Mouse (Mus musculus): ENCODE measurements around the gene Cdc25b. TPM values are rescaled to one million over a fixed set of nuclear protein-coding genes. Genes with fewer than 3 reads are reported as not detected.
"Not testable (repeated sequence)": the region's sequence is repeated elsewhere in the genome, so short reads cannot be mapped to it uniquely, and the experiment has no call there.

The Cdc25b gene
- total RNA-seq, 2 experiments from 2014 or later: 25.1 to 30.1 TPM

DNA sequence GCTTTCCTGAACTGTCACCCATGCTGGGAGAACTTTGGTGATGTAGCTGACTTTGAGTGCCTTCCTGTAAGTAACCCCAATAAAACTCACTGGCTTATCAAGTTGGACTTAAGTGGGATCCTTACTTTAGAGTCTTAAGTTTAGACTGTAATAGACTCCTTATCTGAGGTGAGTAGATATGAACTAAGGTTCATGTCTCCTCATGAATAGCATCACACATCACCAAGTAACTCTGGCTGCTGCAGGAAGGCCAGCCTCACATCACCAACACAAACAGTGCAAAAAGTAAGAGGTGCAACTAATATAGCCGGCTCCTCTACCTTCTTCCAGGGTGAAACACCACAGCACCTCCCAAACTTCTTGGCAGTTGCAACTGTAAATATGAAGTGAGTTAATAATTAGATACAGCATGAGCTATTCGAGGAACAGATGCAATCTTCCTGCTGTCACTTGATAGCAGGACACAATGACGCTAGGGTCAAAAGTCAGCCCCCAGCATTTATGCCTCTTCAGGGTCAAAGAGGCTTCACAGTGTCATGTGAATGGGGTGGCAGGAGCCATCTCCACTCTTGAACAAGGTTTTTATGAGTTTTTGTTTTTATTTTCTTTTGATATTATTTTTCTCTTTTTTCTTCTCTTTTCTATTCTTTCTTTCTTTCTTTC, 35.2 kb downstream of the Cdc25b start:
- intact Hi-C loops (cut with DNase I): no loop called here
- DNase-seq: no peak

DNA sequence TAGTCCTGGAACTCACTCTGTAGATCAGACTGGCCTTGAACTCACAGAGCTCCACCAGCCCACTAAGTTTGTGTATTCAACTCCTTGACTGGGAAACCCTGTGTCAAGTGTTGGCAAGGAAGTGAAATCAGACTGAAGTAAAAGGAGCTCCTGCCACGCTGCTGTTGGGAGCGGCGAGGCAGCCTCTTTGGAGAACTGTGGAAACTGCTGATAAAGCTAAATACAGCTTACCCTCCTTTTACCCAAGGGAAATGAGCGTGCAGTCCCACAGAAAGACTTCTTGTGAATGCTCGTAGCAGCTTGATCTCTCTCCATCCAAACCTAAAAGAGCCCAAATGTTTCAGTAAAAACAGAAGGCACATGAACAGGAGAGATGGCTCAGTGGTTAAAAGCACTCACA, 35.8 kb downstream of the Cdc25b start:
- DNase-seq: no peak
- intact Hi-C loops (cut with DNase I): no loop called here

DNA sequence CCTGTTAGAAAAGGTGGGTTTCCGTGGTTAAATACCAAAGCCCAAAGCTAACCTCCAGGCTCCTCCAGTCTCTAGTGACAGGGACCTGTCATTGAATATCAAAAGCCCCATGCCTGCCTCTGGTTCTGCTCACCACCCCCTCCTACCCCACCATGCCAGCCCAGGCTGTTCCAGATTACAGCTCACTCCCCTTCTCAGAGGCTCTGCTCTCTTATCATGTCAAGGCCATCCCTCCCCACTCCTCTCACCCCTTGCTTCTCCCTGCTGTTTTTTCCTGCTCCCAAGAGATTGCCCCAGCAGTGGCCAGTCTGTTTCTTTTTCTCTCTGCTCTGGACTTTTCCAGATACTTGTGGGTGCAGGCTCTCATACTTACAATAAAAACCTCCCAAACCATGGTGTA, 36.8 kb downstream of the Cdc25b start:
- DNase-seq: no peak
- intact Hi-C loops (cut with DNase I): no loop called here

GRCm38 (mm10) chr2:131225178-131225577, 38.4 kb downstream of the Cdc25b start:
- intact Hi-C loops (cut with DNase I): no loop called here
- no peak for DNase-seq

DNA sequence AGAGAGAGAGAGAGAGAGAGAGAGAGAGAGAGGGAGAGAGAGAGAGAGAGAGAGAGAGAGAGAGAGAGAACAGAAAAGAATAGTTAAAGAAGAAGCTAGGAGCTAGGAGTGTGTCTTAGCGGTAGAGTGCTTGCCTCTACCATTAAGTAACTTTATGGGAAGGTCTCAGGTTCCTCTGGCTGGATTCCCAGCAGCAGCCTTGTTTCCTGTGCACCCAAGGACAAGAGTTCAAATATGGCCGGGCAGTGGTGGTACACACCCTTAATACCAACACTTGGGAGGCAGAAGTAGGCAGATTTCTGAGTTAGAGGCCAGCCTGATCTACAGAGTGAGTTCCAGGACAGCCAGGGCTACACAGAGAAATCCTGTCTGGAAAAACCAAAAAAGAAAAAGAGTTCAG, 39.9 kb downstream of the Cdc25b start:
- DNase-seq; intact Hi-C loops (cut with DNase I): not testable (repeated sequence)

DNA sequence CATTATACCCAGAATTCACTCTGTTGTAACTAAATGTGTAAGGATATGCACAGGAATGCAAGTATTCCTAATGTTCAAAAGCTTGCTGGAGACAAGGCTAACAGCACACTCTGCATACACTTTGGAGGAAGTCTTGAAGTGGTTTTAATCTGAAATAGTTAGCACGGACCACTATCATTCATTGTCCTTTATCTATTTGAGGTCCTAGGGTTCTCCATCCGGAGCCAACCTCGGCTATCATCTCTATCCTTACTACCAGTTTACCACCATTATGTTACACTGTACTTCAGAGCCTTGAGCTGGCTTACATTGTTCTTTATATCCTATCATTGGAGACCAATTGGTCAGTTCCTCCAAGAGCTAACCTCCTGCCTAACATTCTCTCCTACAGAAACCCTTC, 40.5 kb downstream of the Cdc25b start:
- no peak for DNase-seq
- intact Hi-C loops (cut with DNase I): no loop called here

DNA sequence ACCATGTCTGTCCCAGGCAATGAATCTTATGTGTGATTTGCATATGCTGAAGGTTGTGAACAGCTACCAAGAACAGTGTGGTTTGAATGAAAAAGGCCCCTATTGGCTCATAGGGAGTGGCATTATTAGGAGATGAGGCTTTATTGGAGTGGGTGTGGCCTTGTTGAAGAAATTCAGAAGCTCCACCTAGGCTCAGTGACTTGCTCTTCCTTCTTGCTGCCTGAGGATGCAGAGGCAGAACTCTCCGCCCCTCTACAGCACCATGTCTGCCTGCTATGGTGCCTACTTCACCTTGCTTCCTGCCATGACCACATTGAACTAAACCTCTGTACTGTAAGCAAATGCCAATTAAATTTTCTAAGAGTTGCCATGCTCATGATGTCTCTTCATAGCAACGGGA, 45.8 kb downstream of the Cdc25b start:
- no peak for DNase-seq
- intact Hi-C loops (cut with DNase I): no loop called here

GRCm38 (mm10) chr2:131233307-131234126, 46.8 kb downstream of the Cdc25b start, which contains the start of gene Mavs:
Gene Mavs (plus strand): TSS chr2:131234063.
- intact Hi-C loops (cut with DNase I): no loop called here
- peak; percentile 96 for DNase-seq

GRCm38 (mm10) chr2:131234127-131234650, 47.4 kb downstream of the Cdc25b start:
- intact Hi-C loops (cut with DNase I): no loop called here

GRCm38 (mm10) chr2:131234970-131235635, 48.4 kb downstream of the Cdc25b start:
- no peak for DNase-seq
- intact Hi-C loops (cut with DNase I): no loop called here

More at GRCm38 (mm10) chr2:131234127-131234650, 47.4 kb downstream of the Cdc25b start:
- peak; percentile 15 for DNase-seq

GRCm38 (mm10) chr2:131242180-131242579, 55.4 kb downstream of the Cdc25b start:
- DNase-seq: no peak
- intact Hi-C loops (cut with DNase I): no loop called here

DNA sequence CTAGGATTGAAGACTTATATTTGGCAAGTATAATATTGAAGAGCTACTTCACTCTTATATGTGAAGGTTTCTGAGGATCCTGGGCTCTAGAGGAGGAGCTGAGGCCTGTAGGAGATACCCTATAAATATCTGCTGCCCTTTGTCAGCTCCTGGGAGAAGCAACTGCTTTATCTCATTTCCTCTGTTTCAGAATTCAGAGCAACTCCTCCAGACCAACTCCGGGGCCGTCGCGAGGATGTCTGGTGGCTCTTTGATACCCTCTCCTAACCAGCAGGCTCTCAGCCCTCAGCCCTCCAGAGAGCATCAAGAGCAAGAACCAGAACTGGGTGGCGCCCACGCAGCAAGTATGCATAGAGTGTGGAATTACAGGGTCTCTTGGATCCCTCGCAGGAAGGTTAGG, 56.2 kb downstream of the Cdc25b start:
- intact Hi-C loops (cut with DNase I): no loop called here

More for the DNA sequence above, 56.2 kb downstream of the Cdc25b start:
- no peak for DNase-seq

Other genes starting within 250 kb of the Cdc25b start
- 10 to 100 TPM; 23.5 to 23.6 TPM for gene Gfra4, start 143.9 kb upstream of the Cdc25b start, total RNA-seq (2021)
- 1 to 10 TPM; 1.0 to 1.4 TPM for gene Adam33, start 123.1 kb upstream of the Cdc25b start, total RNA-seq (2021)
- gene Siglec1, start 100.2 kb upstream of the Cdc25b start, total RNA-seq (2021): under 1 TPM; 0.56 to 0.85 TPM
- gene Hspa12b, start 59.7 kb upstream of the Cdc25b start, total RNA-seq (2021): 1 to 10 TPM; 9.0 to 9.7 TPM
- gene Gm11037, start 53.5 kb upstream of the Cdc25b start, total RNA-seq (2021): not detected
- gene 1700037H04Rik, start 26.9 kb upstream of the Cdc25b start, total RNA-seq (2021): 10 to 100 TPM; 57.3 to 59.2 TPM
- gene Cenpb, start 6.9 kb upstream of the Cdc25b start, total RNA-seq (2021): 100 to 1,000 TPM; 103 to 108 TPM
- gene Spef1, start 333 bp downstream of the Cdc25b start, total RNA-seq (2021): 10 to 100 TPM; 25.2 to 31.6 TPM
- 10 to 100 TPM; 17.9 to 18.5 TPM for gene Ap5s1, start 20.1 kb downstream of the Cdc25b start, total RNA-seq (2021)
- 1 to 10 TPM; 4.5 to 4.7 TPM for gene Mavs, start 47.1 kb downstream of the Cdc25b start, total RNA-seq (2021)
- gene Pank2, start 75.5 kb downstream of the Cdc25b start, total RNA-seq (2021): 10 to 100 TPM; 47.6 to 50.8 TPM
- gene Rnf24, start 165.9 kb downstream of the Cdc25b start, total RNA-seq (2021): 10 to 100 TPM; 41.1 to 42.8 TPM

Measured in left cerebral cortex, postnatal 4 days (tissue).